Mouse (Mus musculus) MN1 (cell line): Measurements from ENCODE around the gene Trat1.

Experiments used
- DNase-seq: peaks from one replicate; pipeline ENCODE4 v3.0.0-alpha.2; 2016; ENCODE audit warnings: low spot score

Trat1 gene

DNA sequence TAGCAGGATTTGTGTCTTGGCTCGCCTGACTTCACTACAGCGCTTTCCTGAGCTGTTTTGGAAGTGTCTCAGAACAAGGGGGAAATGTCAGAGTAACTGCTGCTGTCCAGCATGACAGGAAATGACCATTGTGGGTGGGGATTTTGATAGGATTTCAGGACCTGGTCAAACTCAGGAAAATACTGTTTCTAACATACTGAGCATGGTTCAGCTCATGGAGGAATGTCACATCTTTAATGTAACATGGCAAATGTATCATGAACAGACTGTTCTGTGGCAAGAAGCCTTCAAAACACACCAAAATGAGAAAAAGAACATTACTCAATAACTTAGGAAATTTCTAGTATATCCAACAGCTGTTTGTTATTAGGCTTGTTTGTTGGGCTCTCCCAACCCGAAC lies 52.1 kb downstream of the Trat1 start:
- DNase-seq: no peak

DNA sequence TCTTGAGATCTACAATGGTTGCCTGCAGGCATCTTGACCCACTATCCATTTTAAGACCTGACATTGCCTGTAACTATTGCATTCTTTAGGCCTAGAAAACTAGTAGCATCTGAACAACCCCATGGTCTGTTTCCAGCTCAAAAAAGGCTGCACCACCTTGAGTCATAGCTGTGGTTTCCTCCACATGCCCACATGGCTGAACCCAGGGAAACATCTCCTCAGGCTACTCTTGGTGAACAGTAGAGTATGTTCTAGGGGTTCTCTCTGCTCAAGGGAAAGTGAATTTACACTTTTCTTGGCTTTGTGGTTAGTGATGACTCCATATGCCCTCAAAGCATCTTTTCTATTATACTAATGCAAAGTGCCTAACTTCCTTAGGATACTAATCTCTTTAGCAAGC lies 55.5 kb downstream of the Trat1 start:
- no peak for DNase-seq

DNA sequence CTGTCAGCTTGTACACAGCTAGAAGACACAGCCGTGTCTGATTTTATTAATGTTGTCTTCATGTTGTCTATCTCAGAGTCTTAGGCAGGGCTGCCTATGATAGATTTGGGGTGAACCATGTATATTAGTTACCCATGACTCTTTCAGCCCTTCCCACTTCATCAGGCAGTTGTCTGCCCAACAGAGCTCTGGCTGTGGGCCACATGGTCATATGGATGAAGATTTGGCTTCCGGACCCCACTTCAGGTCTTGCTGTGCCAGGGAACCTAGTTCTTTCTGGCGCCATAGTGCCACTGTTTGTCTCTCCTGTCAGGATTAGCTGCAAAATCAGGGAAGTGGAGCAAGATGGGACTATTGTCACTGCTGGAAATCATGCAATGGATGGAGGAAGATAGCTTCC lies 69.9 kb downstream of the Trat1 start:
- DNase-seq: no peak
